Mouse (Mus musculus): Measurements from ENCODE around the gene Hnrnpm. TPM values are rescaled to one million over a fixed set of nuclear protein-coding genes. Genes with fewer than 3 reads are reported as not detected.
"Not testable (repeated sequence)": the region's sequence is repeated elsewhere in the genome, so short reads cannot be mapped to it uniquely, and the experiment has no call there.

Hnrnpm gene
- polyA plus RNA-seq, 1 experiment from 2014 or later = 122 TPM

DNA sequence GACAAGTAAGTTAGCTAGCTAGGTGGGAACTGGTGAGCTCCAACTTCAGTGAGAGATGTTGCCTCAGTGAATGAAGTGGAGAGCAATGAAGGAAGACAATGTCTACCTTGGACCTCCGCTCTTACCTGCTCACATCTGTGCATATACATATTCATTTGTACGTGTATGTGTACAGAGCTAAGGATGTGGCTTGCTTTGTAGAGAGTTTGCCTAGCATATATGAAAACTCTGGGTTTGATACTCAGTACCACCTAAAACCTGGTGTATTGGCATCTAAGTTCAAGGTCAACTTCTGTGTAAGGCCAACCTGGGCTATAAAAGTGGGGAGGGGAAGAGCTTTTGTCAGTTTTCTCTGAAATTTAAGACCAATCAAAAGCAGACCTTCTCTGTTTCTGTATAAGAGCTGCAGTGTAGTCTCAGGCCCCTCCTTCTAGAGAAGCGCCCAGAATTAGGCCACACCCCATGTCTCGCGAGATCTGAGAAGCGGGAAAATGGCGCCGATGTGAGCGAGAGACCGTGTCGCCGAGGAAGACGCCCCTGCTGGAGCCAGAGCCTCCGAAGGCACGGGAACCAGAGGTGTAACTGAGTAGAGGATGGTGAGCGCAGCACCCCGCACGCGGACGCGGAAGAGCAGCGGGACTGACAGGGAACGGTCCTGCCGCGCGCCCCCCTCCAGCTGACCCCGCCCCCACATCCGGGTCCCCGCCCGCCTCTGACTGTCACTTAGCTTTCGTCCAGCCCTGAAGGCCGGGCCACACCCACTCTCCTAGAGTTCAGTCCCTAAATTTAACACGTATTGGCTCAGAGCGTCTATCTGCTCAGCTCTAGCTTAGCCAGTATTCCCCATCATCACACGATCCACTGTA, 57.8 kb downstream of the Hnrnpm start, which contains the start of gene Zfp414:
Gene Zfp414 (plus strand): TSS at position 470 of the 866 bp plus-strand sequence.
- Histone ChIP-seq H3K4me3 (ENCODE audit: low read depth, low read length) (peak within 1 kb of the TSS; percentile 71), H3K36me3 (ENCODE audit: control insufficient read depth, insufficient read depth, low read length) (peaks cover 12% of the 10 kb centered on the region; the same call in 1 of the 2 replicates), H3K9me3 (ENCODE audit: control insufficient read depth, low read length) (no peaks in the 10 kb centered on the region), H3K27ac (replicated peaks) (peak within 1 kb of the TSS; percentile 98), H3K9ac (ENCODE audit: low read length) (peak within 1 kb of the TSS; percentile 83), H3K27me3 (ENCODE audit: control insufficient read depth, insufficient read depth, low read length) (no peaks in the 10 kb centered on the region), H3K4me2 (replicated peaks; ENCODE audit: low read depth) (peak within 1 kb of the TSS; percentile 74), H3K4me1 (replicated peaks; ENCODE audit: control insufficient read depth, insufficient read depth) (peaks cover 3% of the 10 kb centered on the region)
- DNase-seq (ENCODE audit: low spot score) = peak; percentile 94
- no peak; the same call in 1 of the 2 replicates for TF ChIP-seq CTCF (IDR thresholded peaks at IDR 0.05; ENCODE audit: low read depth)
- TF ChIP-seq EP300 (optimal IDR thresholded peaks at IDR 0.05) = peak; percentile 96
- peak; percentile 97 for ATAC-seq (ENCODE audit: low FRiP score, low TSS enrichment)
- 3% methylated on average over 35 of the region's 35 CpGs for WGBS

DNA sequence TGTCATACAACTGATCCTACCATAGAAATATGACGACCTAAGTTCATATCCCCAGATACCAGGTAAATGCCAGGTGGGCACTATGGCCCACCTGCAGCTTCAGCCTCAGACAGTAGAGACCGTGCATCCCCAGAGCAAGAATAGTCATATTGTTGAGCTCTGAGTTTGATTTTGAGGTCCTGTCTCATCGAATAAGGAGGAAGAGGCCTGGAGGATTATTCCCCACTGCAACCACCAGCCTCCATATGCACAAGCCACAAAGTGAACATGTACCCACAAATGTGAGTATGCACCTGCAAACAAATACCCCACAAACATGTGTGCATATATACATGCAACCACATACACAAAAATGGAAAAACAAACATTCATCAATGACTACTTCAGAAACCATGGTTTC, 59.4 kb downstream of the Hnrnpm start:
- 87% methylated on average over 3 of the region's 3 CpGs for WGBS
- TF ChIP-seq CTCF (IDR thresholded peaks at IDR 0.05; ENCODE audit: low read depth) = no peak
- TF ChIP-seq EP300 (optimal IDR thresholded peaks at IDR 0.05) = no peak
- DNase-seq (ENCODE audit: low spot score) = no peak

DNA sequence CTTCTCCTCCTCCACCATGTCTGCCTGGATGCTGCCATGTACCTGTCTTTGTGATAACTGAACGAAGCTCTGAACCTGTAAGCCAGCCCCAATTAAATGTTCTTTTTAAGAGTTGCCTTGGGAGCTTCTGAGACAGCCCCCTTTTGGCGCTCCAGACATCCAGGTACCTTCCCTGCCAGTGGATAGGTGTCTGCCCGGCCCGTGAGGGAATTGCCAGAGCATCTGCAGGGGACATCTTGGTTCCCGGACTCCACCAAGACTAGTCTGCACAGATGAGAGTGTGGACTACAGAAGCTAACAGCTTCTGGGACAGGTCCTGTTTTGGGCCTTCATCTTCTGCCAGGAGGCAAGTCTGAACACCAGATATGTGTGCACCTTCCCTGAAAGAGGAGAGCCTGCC, 72.9 kb downstream of the Hnrnpm start:
- 90% methylated on average over 5 of the region's 5 CpGs for whole genome bisulfite sequencing
- not testable (repeated sequence) for DNase-seq (ENCODE audit: low spot score)

More for the DNA sequence above, 59.4 kb downstream of the Hnrnpm start:
- Histone ChIP-seq H3K9me3 (ENCODE audit: control insufficient read depth, low read length) (no peaks in the 10 kb centered on the region), H3K27me3 (ENCODE audit: control insufficient read depth, insufficient read depth, low read length) (no peaks in the 10 kb centered on the region), H3K9ac (ENCODE audit: low read length) (no peak overlapping the region), H3K36me3 (ENCODE audit: control insufficient read depth, insufficient read depth, low read length) (peaks cover 9% of the 10 kb centered on the region; the same call in 1 of the 2 replicates), H3K27ac (replicated peaks) (no peak overlapping the region), H3K4me2 (replicated peaks; ENCODE audit: low read depth) (no peak overlapping the region), H3K4me3 (ENCODE audit: low read depth, low read length) (no peak overlapping the region), H3K4me1 (replicated peaks; ENCODE audit: control insufficient read depth, insufficient read depth) (peaks cover 3% of the 10 kb centered on the region)
- ATAC-seq (ENCODE audit: low FRiP score, low TSS enrichment) = no peak

DNA sequence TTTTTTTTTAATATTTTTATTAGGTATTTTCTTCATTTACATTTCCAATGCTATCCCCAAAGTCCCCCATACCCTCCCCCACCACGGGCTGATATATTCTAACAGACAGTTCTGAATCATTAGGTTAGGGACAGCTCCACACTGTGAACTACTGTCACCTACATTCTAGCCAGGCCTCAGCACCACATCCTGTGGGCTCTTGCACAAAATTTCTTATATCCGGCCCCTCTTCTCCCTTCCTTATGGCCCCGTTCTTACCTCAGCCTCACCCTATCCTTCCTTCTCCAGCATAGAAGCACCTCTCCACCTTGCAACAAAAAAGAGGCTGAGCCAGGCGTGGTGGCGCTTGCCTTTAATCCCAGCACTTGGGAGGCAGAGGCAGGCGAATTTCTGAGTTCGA, 76.1 kb downstream of the Hnrnpm start:
- Histone ChIP-seq H3K4me3 (ENCODE audit: low read depth, low read length) (no peak overlapping the region), H3K9me3 (ENCODE audit: control insufficient read depth, low read length) (no peaks in the 10 kb centered on the region), H3K9ac (ENCODE audit: low read length) (no peak overlapping the region), H3K4me2 (replicated peaks; ENCODE audit: low read depth) (no peak overlapping the region), H3K4me1 (replicated peaks; ENCODE audit: control insufficient read depth, insufficient read depth) (no peaks in the 10 kb centered on the region), H3K36me3 (ENCODE audit: control insufficient read depth, insufficient read depth, low read length) (no peaks in the 10 kb centered on the region), H3K27ac (replicated peaks) (no peak overlapping the region), H3K27me3 (ENCODE audit: control insufficient read depth, insufficient read depth, low read length) (no peaks in the 10 kb centered on the region)
- 86% methylated on average over 7 of the region's 7 CpGs for WGBS
- ATAC-seq (ENCODE audit: low FRiP score, low TSS enrichment) (no peak), DNase-seq (ENCODE audit: low spot score) (no peak)
- TF ChIP-seq CTCF (IDR thresholded peaks at IDR 0.05; ENCODE audit: low read depth) (no peak), EP300 (optimal IDR thresholded peaks at IDR 0.05) (no peak)

More for the DNA sequence above, 72.9 kb downstream of the Hnrnpm start:
- not testable (repeated sequence) for H3K4me2 ChIP-seq (replicated peaks; ENCODE audit: low read depth); H3K27ac ChIP-seq (replicated peaks); H3K36me3 ChIP-seq (ENCODE audit: control insufficient read depth, insufficient read depth, low read length); H3K9ac ChIP-seq (ENCODE audit: low read length); H3K27me3 ChIP-seq (ENCODE audit: control insufficient read depth, insufficient read depth, low read length); H3K9me3 ChIP-seq (ENCODE audit: control insufficient read depth, low read length); ATAC-seq (ENCODE audit: low FRiP score, low TSS enrichment); H3K4me3 ChIP-seq (ENCODE audit: low read depth, low read length); H3K4me1 ChIP-seq (replicated peaks; ENCODE audit: control insufficient read depth, insufficient read depth)

DNA sequence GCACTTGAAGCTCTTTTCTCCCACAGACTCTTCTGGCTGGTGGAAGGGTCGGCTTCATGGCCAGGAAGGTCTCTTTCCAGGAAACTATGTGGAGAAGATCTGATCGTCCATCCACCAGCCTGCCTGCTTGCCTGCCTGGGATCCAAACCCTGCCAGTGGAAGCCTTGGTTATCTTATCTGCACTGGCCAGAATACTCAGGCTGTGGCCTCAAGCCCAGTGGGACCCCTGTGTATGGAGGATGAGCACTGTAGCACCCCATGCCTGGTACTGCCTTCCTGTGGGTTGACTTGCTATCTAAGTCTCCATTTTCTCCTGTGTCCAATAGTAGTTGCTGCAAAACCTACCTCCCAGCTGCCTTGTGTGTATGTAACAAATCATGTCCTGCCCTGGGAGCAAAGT, 79.4 kb downstream of the Hnrnpm start:
- TF ChIP-seq CTCF (IDR thresholded peaks at IDR 0.05; ENCODE audit: low read depth) = no peak
- TF ChIP-seq EP300 (optimal IDR thresholded peaks at IDR 0.05) = no peak
- 82% methylated on average over 2 of the region's 2 CpGs for WGBS
- no peak for ATAC-seq (ENCODE audit: low FRiP score, low TSS enrichment)

DNA sequence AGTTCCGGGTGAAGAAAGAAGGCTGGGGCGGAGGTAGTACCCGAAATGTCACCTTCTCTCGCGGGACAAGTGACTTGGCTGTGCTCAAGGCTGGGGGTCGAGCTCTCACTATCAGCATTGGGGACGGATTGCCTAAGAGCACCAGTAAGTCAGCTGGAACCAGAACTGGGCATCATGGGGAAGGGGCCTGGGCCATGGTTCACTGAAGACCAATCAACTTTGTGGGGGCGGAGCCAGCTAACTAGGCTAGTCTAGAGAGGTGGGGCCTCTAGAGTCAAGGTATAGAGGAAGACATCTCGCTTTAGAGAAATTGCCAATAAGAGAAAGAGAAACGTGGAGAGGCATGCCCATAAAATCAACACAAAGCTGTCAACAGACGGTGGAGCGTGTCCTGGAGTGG, 84.7 kb downstream of the Hnrnpm start:
- H3K27me3 ChIP-seq (ENCODE audit: control insufficient read depth, insufficient read depth, low read length) = no peaks in the 10 kb centered on the region
- no peak overlapping the region for H3K4me3 ChIP-seq (ENCODE audit: low read depth, low read length)
- H3K4me1 ChIP-seq (replicated peaks; ENCODE audit: control insufficient read depth, insufficient read depth) = no peaks in the 10 kb centered on the region
- no peak overlapping the region for H3K9ac ChIP-seq (ENCODE audit: low read length)
- 82% methylated on average over 12 of the region's 12 CpGs for whole genome bisulfite sequencing
- no peak overlapping the region for H3K4me2 ChIP-seq (replicated peaks; ENCODE audit: low read depth)
- ATAC-seq (ENCODE audit: low FRiP score, low TSS enrichment) = no peak
- DNase-seq (ENCODE audit: low spot score) = no peak
- H3K27ac ChIP-seq (replicated peaks) = no peak overlapping the region
- no peak for TF ChIP-seq EP300 (optimal IDR thresholded peaks at IDR 0.05)
- TF ChIP-seq CTCF (IDR thresholded peaks at IDR 0.05; ENCODE audit: low read depth) = no peak
- H3K36me3 ChIP-seq (ENCODE audit: control insufficient read depth, insufficient read depth, low read length) = no peaks in the 10 kb centered on the region
- H3K9me3 ChIP-seq (ENCODE audit: control insufficient read depth, low read length) = no peaks in the 10 kb centered on the region

More for the DNA sequence above, 79.4 kb downstream of the Hnrnpm start:
- Histone ChIP-seq H3K4me3 (ENCODE audit: low read depth, low read length) (no peak overlapping the region), H3K27ac (replicated peaks) (no peak overlapping the region), H3K9me3 (ENCODE audit: control insufficient read depth, low read length) (no peaks in the 10 kb centered on the region), H3K27me3 (ENCODE audit: control insufficient read depth, insufficient read depth, low read length) (no peaks in the 10 kb centered on the region), H3K36me3 (ENCODE audit: control insufficient read depth, insufficient read depth, low read length) (no peaks in the 10 kb centered on the region), H3K4me2 (replicated peaks; ENCODE audit: low read depth) (no peak overlapping the region), H3K4me1 (replicated peaks; ENCODE audit: control insufficient read depth, insufficient read depth) (no peaks in the 10 kb centered on the region), H3K9ac (ENCODE audit: low read length) (no peak overlapping the region)
- DNase-seq (ENCODE audit: low spot score) = no peak

All from stomach, postnatal 0 days (tissue).